Mouse (Mus musculus) testis, adult 2 months (tissue): ENCODE measurements around the gene Ifng. TPM values are rescaled to one million over a fixed set of nuclear protein-coding genes. Genes with fewer than 3 reads are reported as not detected.

Source experiments
- H3K27ac ChIP-seq: fragments of 200-500 bp; 2 replicates; pipeline ENCODE4 v1.5.1; 2012; ENCODE audit warnings: low read depth, low read length; ENCODE audit not compliant: control insufficient read depth, insufficient read depth
- H3K27me3 ChIP-seq: fragments of 200-500 bp; 2 replicates; pipeline ENCODE4 v1.6.1; 2012; ENCODE audit warnings: mild to moderate bottlenecking, low read length, moderate library complexity; ENCODE audit not compliant: control insufficient read depth, insufficient read depth
- H3K36me3 ChIP-seq: fragments of 200-500 bp; 2 replicates; pipeline ENCODE4 v1.6.1; 2012; ENCODE audit warnings: mild to moderate bottlenecking, low read length; ENCODE audit not compliant: control insufficient read depth, insufficient read depth
- H3K4me1 ChIP-seq: fragments of 200-500 bp; 2 replicates; pipeline ENCODE4 v1.6.1; 2012; ENCODE audit warnings: low read length; ENCODE audit not compliant: control insufficient read depth, insufficient read depth
- H3K4me3 ChIP-seq: fragments of 200-500 bp; 2 replicates; pipeline ENCODE4 v1.5.1; 2012; ENCODE audit warnings: low read depth, mild to moderate bottlenecking, low read length, moderate library complexity, mixed read lengths; ENCODE audit not compliant: control insufficient read depth
- CTCF ChIP-seq: fragments of 200-500 bp; IDR thresholded peaks from 2 replicates; pipeline ENCODE4 v1.5.1; 2012; ENCODE audit warnings: low read depth, mild to moderate bottlenecking, inconsistent platforms, low read length, moderate library complexity; ENCODE audit not compliant: control insufficient read depth, insufficient read depth, insufficient replicate concordance
- POLR2A ChIP-seq: fragments of 200-500 bp; IDR thresholded peaks from 2 replicates; pipeline ENCODE4 v1.6.1; 2012; ENCODE audit warnings: low read depth, mild to moderate bottlenecking, inconsistent platforms, low read length, moderate library complexity; ENCODE audit not compliant: control insufficient read depth
- polyA plus RNA-seq: library from polyadenylated mRNA; depleted of rRNA; stranded (reverse); fragments of >200 nt; gene quantifications from 2 replicates; pipeline ENCODE4 v1.2.3, GENCODE M21; 2012

Gene Ifng
- polyA plus RNA-seq, 1 experiment: not detected

GRCm38 (mm10) chr10:118441898-118442297 is 1.1 kb downstream of the Ifng start:
- H3K27me3 ChIP-seq: no peaks in the 10 kb centered on the region
- H3K36me3 ChIP-seq: no peaks in the 10 kb centered on the region
- no peak overlapping the region for H3K4me3 ChIP-seq
- H3K27ac ChIP-seq: no peak overlapping the region
- no peaks in the 10 kb centered on the region for H3K4me1 ChIP-seq
- TF ChIP-seq CTCF (no peak), POLR2A (no peak)

- TF ChIP-seq CTCF: no peak
- no peak for TF ChIP-seq POLR2A
- Histone ChIP-seq H3K27me3 (no peaks in the 10 kb centered on the region), H3K4me3 (no peak overlapping the region), H3K4me1 (no peaks in the 10 kb centered on the region), H3K36me3 (no peaks in the 10 kb centered on the region), H3K27ac (no peak overlapping the region)
Observed at GRCm38 (mm10) chr10:118442999-118443398, 2.2 kb downstream of the Ifng start.

GRCm38 (mm10) chr10:118445021-118445420 is 4.2 kb downstream of the Ifng start:
- H3K4me1 ChIP-seq: no peaks in the 10 kb centered on the region
- H3K36me3 ChIP-seq: no peaks in the 10 kb centered on the region
- H3K27me3 ChIP-seq: no peaks in the 10 kb centered on the region
- H3K4me3 ChIP-seq: no peak overlapping the region
- no peak overlapping the region for H3K27ac ChIP-seq
- TF ChIP-seq POLR2A (no peak), CTCF (no peak)

GRCm38 (mm10) chr10:118445502-118445901 is 4.7 kb downstream of the Ifng start:
- H3K27me3 ChIP-seq: no peaks in the 10 kb centered on the region
- no peak overlapping the region for H3K4me3 ChIP-seq
- H3K27ac ChIP-seq: no peak overlapping the region
- H3K36me3 ChIP-seq: no peaks in the 10 kb centered on the region
- H3K4me1 ChIP-seq: no peaks in the 10 kb centered on the region
- no peak for TF ChIP-seq POLR2A
- TF ChIP-seq CTCF: no peak

GRCm38 (mm10) chr10:118445978-118446377 is 5.1 kb downstream of the Ifng start:
- H3K36me3 ChIP-seq: no peaks in the 10 kb centered on the region
- no peak overlapping the region for H3K27ac ChIP-seq
- no peak for TF ChIP-seq POLR2A
- no peak for TF ChIP-seq CTCF
- no peaks in the 10 kb centered on the region for H3K4me1 ChIP-seq
- no peak overlapping the region for H3K4me3 ChIP-seq
- no peaks in the 10 kb centered on the region for H3K27me3 ChIP-seq

GRCm38 (mm10) chr10:118451747-118452146 is 10.9 kb downstream of the Ifng start:
- no peak overlapping the region for H3K27ac ChIP-seq
- TF ChIP-seq POLR2A: no peak
- no peak for TF ChIP-seq CTCF
- H3K27me3 ChIP-seq: no peaks in the 10 kb centered on the region
- H3K36me3 ChIP-seq: no peaks in the 10 kb centered on the region
- H3K4me1 ChIP-seq: no peaks in the 10 kb centered on the region
- H3K4me3 ChIP-seq: no peak overlapping the region

GRCm38 (mm10) chr10:118458729-118459128 is 17.9 kb downstream of the Ifng start:
- Histone ChIP-seq H3K27ac (no peak overlapping the region), H3K27me3 (no peaks in the 10 kb centered on the region)
- TF ChIP-seq POLR2A (no peak), CTCF (no peak)

More at GRCm38 (mm10) chr10:118458729-118459128, 17.9 kb downstream of the Ifng start:
- no peaks in the 10 kb centered on the region for H3K4me1 ChIP-seq
- H3K4me3 ChIP-seq: no peak overlapping the region
- no peaks in the 10 kb centered on the region for H3K36me3 ChIP-seq
